Comparison of ENCODE assay signal across 19 mouse cellular contexts in genomic region chr10:93737080-93737479, GRCm38 (mm10).
DNase-seq lines count a peak whose midpoint lies in the region; ATAC-seq and TF ChIP-seq lines count a peak whose summit lies in the region.
"Had no signal": no experiment of that assay in that cellular context is flagged by ENCODE, and none has a peak within 500 bp of the region (broad histone marks: within the 10 kb centered on the region; RNA-seq: fewer than 3 reads in every experiment).

No protein-coding gene starts in this region.

- intact Hi-C loops in heart, postnatal 10 days (cut with DNase I): no loop called here

- DNase-seq in gastrocnemius, adult 18-20 months (ENCODE audit: low spot score): peak; percentile 45
- DNase-seq in gastrocnemius, postnatal 10 days: no peak
- DNase-seq in hindbrain, embryonic 10.5 days (ENCODE audit: low spot score): no peak
- DNase-seq in brain, embryonic 14.5 days (ENCODE audit: low read depth): peak; percentile 89
- DNase-seq in heart, postnatal 10 days: peak; percentile 26 to 31
- DNase-seq in right cerebral cortex, postnatal 4 days: no peak
- DNase-seq: adrenal gland, postnatal 36 days; cerebellum, postnatal 10 days; kidney, adult 11 months; kidney, postnatal 25 days; layer of hippocampus, adult 9-11 months; thymus, adult 2 months had no signal

- H3K9me3 ChIP-seq in hindbrain, embryonic 15.5 days: no peaks in the 10 kb centered on the region
- no peaks in the 10 kb centered on the region for H3K9me3 ChIP-seq in hindbrain, embryonic 10.5 days
- H3K9me3 ChIP-seq: heart, embryonic 13.5 days; limb, embryonic 12.5 days; stomach, embryonic 15.5 days had no signal

- WGBS in hindbrain, embryonic 15.5 days: 58% methylated on average over 5 of the region's 5 CpGs
- WGBS in hindbrain, embryonic 10.5 days: 75% methylated on average over 5 of the region's 5 CpGs

- no peak for TF ChIP-seq CTCF in brain, embryonic 14.5 days (IDR thresholded peaks at IDR 0.05; ENCODE audit: borderline replicate concordance, extremely low read depth, insufficient read depth, insufficient read length)

- peaks cover 13% of the 10 kb centered on the region for H3K4me1 ChIP-seq in hindbrain, embryonic 15.5 days (replicated peaks)
- H3K4me1 ChIP-seq in hindbrain, embryonic 10.5 days (replicated peaks): peaks cover 12% of the 10 kb centered on the region
- H3K4me1 ChIP-seq: stomach, embryonic 15.5 days had no signal

- H3K4me3 ChIP-seq in hindbrain, embryonic 15.5 days: no peak overlapping the region
- H3K4me3 ChIP-seq in hindbrain, embryonic 10.5 days: no peak overlapping the region
- H3K4me3 ChIP-seq: heart, embryonic 13.5 days; limb, embryonic 12.5 days; stomach, embryonic 15.5 days had no signal

- H3K36me3 ChIP-seq in hindbrain, embryonic 15.5 days: no peaks in the 10 kb centered on the region; the same call in 1 of the 2 replicates
- peaks cover 33% of the 10 kb centered on the region for H3K36me3 ChIP-seq in hindbrain, embryonic 10.5 days
- H3K36me3 ChIP-seq: stomach, embryonic 15.5 days had no signal

- H3K9ac ChIP-seq in hindbrain, embryonic 15.5 days: no peak overlapping the region
- H3K9ac ChIP-seq: heart, embryonic 13.5 days; hindbrain, embryonic 14.5 days; limb, embryonic 12.5 days; liver, embryonic 14.5 days; stomach, embryonic 15.5 days had no signal

- H3K4me2 ChIP-seq in hindbrain, embryonic 15.5 days: no peak overlapping the region
- H3K4me2 ChIP-seq: hindbrain, embryonic 14.5 days; limb, embryonic 12.5 days; stomach, embryonic 15.5 days had no signal

- H3K27me3 ChIP-seq in hindbrain, embryonic 15.5 days: no peaks in the 10 kb centered on the region
- H3K27me3 ChIP-seq in hindbrain, embryonic 10.5 days (ENCODE audit: insufficient read depth, poor library complexity, severe bottlenecking): no peaks in the 10 kb centered on the region
- H3K27me3 ChIP-seq: heart, embryonic 13.5 days; limb, embryonic 12.5 days; stomach, embryonic 15.5 days had no signal

- 0 out of 2 replicates have a peak overlapping the region, but pooled peaks have one; percentile 3 for H3K27ac ChIP-seq in hindbrain, embryonic 15.5 days (replicated peaks)
- no peak overlapping the region for H3K27ac ChIP-seq in hindbrain, embryonic 10.5 days
- H3K27ac ChIP-seq: heart, embryonic 13.5 days; hindbrain, embryonic 14.5 days; limb, embryonic 12.5 days; liver, embryonic 14.5 days; stomach, embryonic 15.5 days had no signal

- no peak for TF ChIP-seq POLR2A in brain, embryonic 14.5 days (IDR thresholded peaks at IDR 0.05; ENCODE audit: borderline replicate concordance, extremely low read depth, insufficient read depth, insufficient read length, poor library complexity, severe bottlenecking)

- ATAC-seq in hindbrain, embryonic 15.5 days (ENCODE audit: low FRiP score, low read depth): no peak
- ATAC-seq: midbrain, embryonic 16.5 days had no signal

Comparison
In these comparisons a context has a peak if more than half of its experiments do, and no peak if none do; other contexts are left out.
1. DNase-seq: peak in gastrocnemius, adult 18-20 months (single experiment), brain, embryonic 14.5 days (single experiment) and heart, postnatal 10 days (2 of 2); none in gastrocnemius, postnatal 10 days (single experiment), hindbrain, embryonic 10.5 days (single experiment) and right cerebral cortex, postnatal 4 days (single experiment).